Mouse (Mus musculus): Measurements from ENCODE around the gene Abcc3. TPM values are rescaled to one million over a fixed set of nuclear protein-coding genes. Genes with fewer than 3 reads are reported as not detected.
A peak's percentile ranks its signal among the peaks of the same experiment; 100 is the strongest.

Gene Abcc3
- polyA plus RNA-seq, 1 experiment = 57.3 TPM

GRCm38 (mm10) chr11:94329270-94329891, 63.4 kb downstream of the Abcc3 start:
- Histone ChIP-seq H3K4me1 (ENCODE audit: control insufficient read depth, insufficient read depth, low read length) (peaks cover 16% of the 10 kb centered on the region), H3K27ac (ENCODE audit: insufficient read depth, low read depth, low read length) (no peak overlapping the region), H3K4me3 (ENCODE audit: insufficient read depth, low read length) (peak overlapping the region; percentile 84)
- TF ChIP-seq POLR2A (IDR thresholded peaks at IDR 0.05; ENCODE audit: borderline replicate concordance, low read depth, low read length) = no peak
- TF ChIP-seq CTCF (IDR thresholded peaks at IDR 0.05; ENCODE audit: low read depth, low read length) = peak; percentile 57

GRCm38 (mm10) chr11:94328644-94329025, 64.2 kb downstream of the Abcc3 start:
- TF ChIP-seq CTCF (IDR thresholded peaks at IDR 0.05; ENCODE audit: low read depth, low read length) (no peak), POLR2A (IDR thresholded peaks at IDR 0.05; ENCODE audit: borderline replicate concordance, low read depth, low read length) (no peak)
- Histone ChIP-seq H3K4me1 (ENCODE audit: control insufficient read depth, insufficient read depth, low read length) (peaks cover 16% of the 10 kb centered on the region), H3K4me3 (ENCODE audit: insufficient read depth, low read length) (peak overlapping the region; percentile 84), H3K27ac (ENCODE audit: insufficient read depth, low read depth, low read length) (peak overlapping the region; percentile 81)

GRCm38 (mm10) chr11:94327693-94328643, 64.8 kb downstream of the Abcc3 start, which contains the start of gene Ankrd40:
Ankrd40 (plus strand) TSS chr11:94328001.
- Histone ChIP-seq H3K27ac (ENCODE audit: insufficient read depth, low read depth, low read length) (peak within 1 kb of the TSS; percentile 81), H3K4me1 (ENCODE audit: control insufficient read depth, insufficient read depth, low read length) (peaks cover 16% of the 10 kb centered on the region), H3K4me3 (ENCODE audit: insufficient read depth, low read length) (peak within 1 kb of the TSS; percentile 84)
- TF ChIP-seq CTCF (IDR thresholded peaks at IDR 0.05; ENCODE audit: low read depth, low read length) = no peak
- TF ChIP-seq POLR2A (IDR thresholded peaks at IDR 0.05; ENCODE audit: borderline replicate concordance, low read depth, low read length) = no peak

GRCm38 (mm10) chr11:94326961-94327411, 65.8 kb downstream of the Abcc3 start:
- Histone ChIP-seq H3K4me1 (ENCODE audit: control insufficient read depth, insufficient read depth, low read length) (peaks cover 23% of the 10 kb centered on the region), H3K27ac (ENCODE audit: insufficient read depth, low read depth, low read length) (peak overlapping the region; percentile 13; the same call in 1 of the 2 replicates), H3K4me3 (ENCODE audit: insufficient read depth, low read length) (no peak overlapping the region)
- TF ChIP-seq POLR2A (IDR thresholded peaks at IDR 0.05; ENCODE audit: borderline replicate concordance, low read depth, low read length) (no peak), CTCF (IDR thresholded peaks at IDR 0.05; ENCODE audit: low read depth, low read length) (no peak)

- TF ChIP-seq POLR2A (IDR thresholded peaks at IDR 0.05; ENCODE audit: borderline replicate concordance, low read depth, low read length) (no peak), CTCF (IDR thresholded peaks at IDR 0.05; ENCODE audit: low read depth, low read length) (no peak)
- peaks cover 14% of the 10 kb centered on the region for H3K4me1 ChIP-seq (ENCODE audit: control insufficient read depth, insufficient read depth, low read length)
- H3K4me3 ChIP-seq (ENCODE audit: insufficient read depth, low read length) = no peak overlapping the region
- H3K27ac ChIP-seq (ENCODE audit: insufficient read depth, low read depth, low read length) = no peak overlapping the region
Measured at GRCm38 (mm10) chr11:94324618-94325017, 68.2 kb downstream of the Abcc3 start.

GRCm38 (mm10) chr11:94323271-94323925, 69.4 kb downstream of the Abcc3 start:
- Histone ChIP-seq H3K4me3 (ENCODE audit: insufficient read depth, low read length) (no peak overlapping the region), H3K4me1 (ENCODE audit: control insufficient read depth, insufficient read depth, low read length) (peaks cover 21% of the 10 kb centered on the region), H3K27ac (ENCODE audit: insufficient read depth, low read depth, low read length) (no peak overlapping the region)
- TF ChIP-seq CTCF (IDR thresholded peaks at IDR 0.05; ENCODE audit: low read depth, low read length) (no peak), POLR2A (IDR thresholded peaks at IDR 0.05; ENCODE audit: borderline replicate concordance, low read depth, low read length) (no peak)

GRCm38 (mm10) chr11:94322636-94323035, 70.2 kb downstream of the Abcc3 start:
- Histone ChIP-seq H3K4me1 (ENCODE audit: control insufficient read depth, insufficient read depth, low read length) (peaks cover 25% of the 10 kb centered on the region), H3K4me3 (ENCODE audit: insufficient read depth, low read length) (peak overlapping the region; percentile 86; the same call in 1 of the 2 replicates), H3K27ac (ENCODE audit: insufficient read depth, low read depth, low read length) (peak overlapping the region; percentile 91; the same call in 1 of the 2 replicates)
- TF ChIP-seq POLR2A (IDR thresholded peaks at IDR 0.05; ENCODE audit: borderline replicate concordance, low read depth, low read length) = no peak
- no peak for TF ChIP-seq CTCF (IDR thresholded peaks at IDR 0.05; ENCODE audit: low read depth, low read length)

- peaks cover 28% of the 10 kb centered on the region for H3K4me1 ChIP-seq (ENCODE audit: control insufficient read depth, insufficient read depth, low read length)
- TF ChIP-seq POLR2A (IDR thresholded peaks at IDR 0.05; ENCODE audit: borderline replicate concordance, low read depth, low read length) = no peak
- TF ChIP-seq CTCF (IDR thresholded peaks at IDR 0.05; ENCODE audit: low read depth, low read length) = no peak
- H3K27ac ChIP-seq (ENCODE audit: insufficient read depth, low read depth, low read length) = peak within 1 kb of the TSS; percentile 91
- peak within 1 kb of the TSS; percentile 86 for H3K4me3 ChIP-seq (ENCODE audit: insufficient read depth, low read length)
Measured at GRCm38 (mm10) chr11:94321931-94322400, 70.8 kb downstream of the Abcc3 start, which contains the start of gene Luc7l3. Luc7l3 (minus strand) TSS chr11:94321988.
